Mouse (Mus musculus): ENCODE measurements around the gene Prrx1.

Prrx1 gene

DNA sequence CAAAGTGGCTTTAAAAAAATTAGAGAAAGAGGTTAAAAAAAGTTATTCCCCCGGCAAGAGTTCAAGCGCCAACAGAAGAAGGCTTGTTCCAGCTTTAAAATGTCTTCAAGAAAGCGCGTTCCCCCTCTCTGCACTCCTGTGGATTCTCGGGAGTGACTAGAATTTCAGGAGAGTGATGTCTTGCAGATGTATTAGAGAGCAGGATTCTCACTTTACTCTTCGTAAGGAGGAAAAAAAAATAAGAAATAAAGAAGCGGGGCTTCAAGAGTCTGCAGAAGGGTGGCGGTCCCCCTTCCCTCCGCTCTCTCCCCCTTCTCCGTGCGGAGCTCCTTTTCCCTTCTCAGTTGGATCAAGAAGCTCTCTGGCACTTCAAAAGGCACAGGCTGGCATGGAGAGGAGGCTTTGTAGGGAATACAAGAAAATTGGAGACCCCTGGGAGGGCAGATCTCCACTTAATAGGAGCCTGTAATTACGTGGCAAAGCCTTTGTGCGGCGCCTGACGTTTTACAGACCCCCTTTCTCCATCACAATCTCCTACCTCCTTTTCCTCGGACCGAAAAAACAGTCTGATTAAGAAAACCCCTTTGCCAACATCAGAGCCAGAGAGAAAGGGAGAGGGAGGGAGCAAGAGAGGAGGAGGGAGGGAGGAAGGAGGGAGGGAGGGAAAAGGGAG lies at the start of gene Prrx1:
Prrx1 (minus strand) TSS at position 610 of the 673 bp plus-strand sequence.
- no peaks in the 10 kb centered on the region for H3K36me3 ChIP-seq (ENCODE audit: control insufficient read depth, insufficient read depth, low read length, poor library complexity, severe bottlenecking)
- DNase-seq (ENCODE audit: low read depth, low spot score), result no peak
- peaks cover 4% of the 10 kb centered on the region for H3K27me3 ChIP-seq (ENCODE audit: control insufficient read depth, insufficient read depth, low read length, poor library complexity, severe bottlenecking)

DNA sequence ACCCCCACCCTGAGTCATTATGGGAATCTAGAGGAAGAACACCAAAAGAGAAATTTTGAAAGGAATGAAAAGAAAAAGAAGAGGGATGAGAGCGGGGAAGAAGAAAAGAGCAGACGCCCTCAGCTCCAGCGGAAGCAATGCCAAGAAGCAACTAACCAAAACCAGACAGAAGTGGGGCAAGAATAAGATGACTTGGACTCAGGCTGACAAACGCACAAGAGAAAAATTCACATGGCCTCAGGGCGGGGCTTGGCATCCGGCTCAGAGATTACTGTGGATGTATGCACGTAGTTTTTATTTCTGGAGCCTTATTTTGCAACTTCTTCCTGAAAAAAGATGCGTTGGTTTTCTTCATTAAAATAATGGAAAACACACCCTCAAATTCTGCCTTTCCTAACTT lies 48.7 kb upstream of the Prrx1 start:
- Histone ChIP-seq H3K36me3 (ENCODE audit: control insufficient read depth, insufficient read depth, low read length, poor library complexity, severe bottlenecking) (no peaks in the 10 kb centered on the region), H3K27me3 (ENCODE audit: control insufficient read depth, insufficient read depth, low read length, poor library complexity, severe bottlenecking) (no peaks in the 10 kb centered on the region)
- DNase-seq (ENCODE audit: low read depth, low spot score), result no peak

DNA sequence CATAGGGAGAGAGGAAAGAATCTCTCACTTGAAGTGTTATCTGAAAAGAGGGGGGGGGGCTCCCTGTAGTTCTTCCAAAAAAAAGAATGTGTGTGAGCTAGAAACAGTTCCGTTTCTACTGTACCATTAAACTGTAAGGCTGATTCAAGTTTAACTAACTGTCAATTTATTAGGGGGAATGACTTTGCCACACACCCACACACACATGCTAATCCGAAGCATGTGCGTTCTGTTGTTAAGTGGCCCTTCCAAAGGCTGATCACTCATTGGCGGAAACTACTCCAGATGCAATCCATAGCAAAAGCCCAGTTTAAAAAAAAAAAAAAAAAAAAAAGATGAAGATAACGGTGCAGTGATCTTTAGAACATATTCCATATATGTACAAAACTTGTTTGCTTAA lies 47.9 kb upstream of the Prrx1 start:
- Histone ChIP-seq H3K27me3 (ENCODE audit: control insufficient read depth, insufficient read depth, low read length, poor library complexity, severe bottlenecking) (no peaks in the 10 kb centered on the region), H3K36me3 (ENCODE audit: control insufficient read depth, insufficient read depth, low read length, poor library complexity, severe bottlenecking) (no peaks in the 10 kb centered on the region)
- no peak for DNase-seq (ENCODE audit: low read depth, low spot score)

DNA sequence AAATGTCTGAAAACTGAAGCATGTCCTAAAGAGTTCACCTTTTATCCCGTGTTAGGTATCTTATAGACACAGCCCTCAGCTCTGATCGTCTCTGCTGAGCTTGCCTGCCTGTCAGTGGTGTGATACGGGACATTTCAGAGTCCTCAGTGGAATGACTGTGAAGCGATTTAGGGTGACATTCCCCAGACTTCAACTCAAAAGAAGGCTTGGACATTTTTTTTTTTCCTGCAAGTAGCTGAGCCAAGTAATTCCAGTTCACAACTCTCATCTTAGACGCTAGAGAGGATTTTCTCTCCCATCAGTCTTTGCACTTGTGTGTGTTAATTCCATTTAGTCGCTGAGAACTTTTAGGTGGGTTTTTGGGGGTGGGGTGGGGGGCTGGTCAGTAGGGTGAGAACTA lies 47.3 kb upstream of the Prrx1 start:
- Histone ChIP-seq H3K36me3 (ENCODE audit: control insufficient read depth, insufficient read depth, low read length, poor library complexity, severe bottlenecking) (no peaks in the 10 kb centered on the region), H3K27me3 (ENCODE audit: control insufficient read depth, insufficient read depth, low read length, poor library complexity, severe bottlenecking) (no peaks in the 10 kb centered on the region)
- no peak for DNase-seq (ENCODE audit: low read depth, low spot score)

DNA sequence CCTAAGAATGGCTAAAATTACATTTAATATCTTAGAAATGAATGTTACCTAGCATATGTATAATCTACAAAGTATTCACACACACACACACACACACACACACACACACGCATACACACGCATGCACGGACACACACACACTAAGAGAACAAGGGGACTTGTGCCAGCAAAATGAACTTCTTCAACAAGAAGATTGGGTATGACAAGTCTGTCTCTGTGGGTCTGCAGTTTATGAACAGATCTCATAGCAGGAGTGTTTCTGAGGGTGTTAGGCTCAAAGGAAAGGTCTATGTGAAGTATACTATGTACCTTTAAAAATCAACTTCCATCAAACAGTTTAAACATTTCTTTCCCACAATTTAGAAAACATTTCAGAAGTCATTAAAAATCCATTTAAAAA lies 46.0 kb upstream of the Prrx1 start:
- H3K27me3 ChIP-seq (ENCODE audit: control insufficient read depth, insufficient read depth, low read length, poor library complexity, severe bottlenecking), result no peaks in the 10 kb centered on the region
- no peak for DNase-seq (ENCODE audit: low read depth, low spot score)
- H3K36me3 ChIP-seq (ENCODE audit: control insufficient read depth, insufficient read depth, low read length, poor library complexity, severe bottlenecking), result no peaks in the 10 kb centered on the region

DNA sequence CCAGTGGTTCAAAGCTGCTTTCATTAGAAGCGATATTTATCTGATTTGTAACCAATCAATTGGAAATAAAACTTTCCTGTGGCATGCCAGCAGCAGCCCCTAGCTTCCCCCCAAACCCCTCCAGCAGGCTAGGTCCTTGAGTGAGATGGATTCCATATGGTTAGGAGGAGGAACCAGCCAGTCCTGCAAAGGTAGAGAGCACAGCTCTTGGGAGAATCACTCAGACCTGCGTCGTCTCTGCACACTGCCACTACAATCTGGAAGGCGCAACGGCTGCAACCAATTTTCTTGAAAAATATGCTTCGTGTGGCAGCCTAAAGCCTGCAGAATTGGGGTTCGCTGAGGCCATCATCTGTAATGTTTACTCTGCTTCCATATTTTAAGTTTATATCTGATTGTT lies 44.7 kb upstream of the Prrx1 start:
- DNase-seq (ENCODE audit: low read depth, low spot score), result no peak
- Histone ChIP-seq H3K36me3 (ENCODE audit: control insufficient read depth, insufficient read depth, low read length, poor library complexity, severe bottlenecking) (no peaks in the 10 kb centered on the region), H3K27me3 (ENCODE audit: control insufficient read depth, insufficient read depth, low read length, poor library complexity, severe bottlenecking) (no peaks in the 10 kb centered on the region)

DNA sequence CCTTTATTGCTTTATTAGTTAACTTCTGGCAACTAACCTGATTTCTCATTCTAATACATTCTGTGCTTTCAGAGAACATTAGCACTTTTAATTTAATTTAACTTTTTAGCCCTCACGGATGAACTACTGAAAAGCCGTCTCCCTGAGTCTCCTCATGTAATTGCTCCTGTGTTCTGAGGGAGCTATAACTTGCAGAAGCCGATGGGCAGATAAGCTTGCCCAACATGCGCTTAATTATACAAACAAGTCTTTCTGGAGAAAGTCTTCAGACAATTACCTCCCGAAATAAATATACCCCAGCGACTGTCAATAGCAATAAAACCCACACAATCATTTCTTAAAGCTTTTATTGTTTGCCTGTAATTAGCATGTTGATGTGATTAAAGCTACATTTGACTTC lies 44.2 kb upstream of the Prrx1 start:
- H3K27me3 ChIP-seq (ENCODE audit: control insufficient read depth, insufficient read depth, low read length, poor library complexity, severe bottlenecking), result no peaks in the 10 kb centered on the region
- no peaks in the 10 kb centered on the region for H3K36me3 ChIP-seq (ENCODE audit: control insufficient read depth, insufficient read depth, low read length, poor library complexity, severe bottlenecking)
- no peak for DNase-seq (ENCODE audit: low read depth, low spot score)

DNA sequence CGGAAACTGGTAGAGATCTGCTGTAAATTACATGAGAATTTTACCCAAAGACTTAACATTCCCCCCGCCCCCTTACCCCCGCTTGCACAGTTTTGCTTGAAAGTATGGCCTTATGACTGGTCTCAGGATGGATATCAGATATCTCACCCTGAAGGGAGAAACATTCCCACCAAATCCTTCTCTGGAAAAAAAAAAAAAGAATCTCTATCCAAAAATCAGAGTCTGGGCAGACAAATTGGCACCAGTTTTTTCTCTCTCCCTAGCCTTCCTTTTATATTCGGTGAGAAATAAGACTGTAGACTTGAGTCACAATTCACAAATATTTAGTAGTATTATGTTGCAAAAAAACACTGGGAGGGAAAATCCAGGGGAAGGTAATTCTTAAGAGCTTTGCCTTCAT lies 42.7 kb upstream of the Prrx1 start:
- H3K27me3 ChIP-seq (ENCODE audit: control insufficient read depth, insufficient read depth, low read length, poor library complexity, severe bottlenecking), result no peaks in the 10 kb centered on the region
- no peak for DNase-seq (ENCODE audit: low read depth, low spot score)
- no peaks in the 10 kb centered on the region for H3K36me3 ChIP-seq (ENCODE audit: control insufficient read depth, insufficient read depth, low read length, poor library complexity, severe bottlenecking)

DNA sequence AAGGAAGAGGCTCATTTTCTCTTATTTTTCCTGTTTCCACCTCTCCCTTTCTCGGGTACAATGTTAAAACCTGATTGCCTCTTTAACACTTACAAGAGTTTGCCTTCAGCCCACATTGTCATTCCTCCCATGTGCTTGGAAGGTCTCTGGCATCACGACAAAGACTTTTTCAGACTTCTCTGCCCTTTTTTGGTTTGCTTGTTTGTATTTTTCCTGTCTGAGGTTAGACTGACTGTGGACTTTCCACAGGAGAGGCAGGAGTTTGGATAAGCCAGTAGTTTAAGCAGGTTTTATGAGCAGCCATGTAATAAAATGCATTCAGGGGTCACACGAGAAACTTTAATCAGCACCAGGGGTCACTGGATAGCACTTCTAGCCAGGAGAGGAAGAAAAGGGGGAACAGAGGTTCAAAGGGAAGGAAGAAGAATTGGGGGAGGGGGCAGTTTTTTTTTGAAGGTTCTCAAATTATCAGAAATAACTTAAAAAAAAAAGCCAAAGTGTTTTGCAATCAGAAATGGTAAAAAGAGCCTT lies 42.2 kb upstream of the Prrx1 start:
- DNase-seq (ENCODE audit: low read depth, low spot score), result no peak
- no peaks in the 10 kb centered on the region for H3K27me3 ChIP-seq (ENCODE audit: control insufficient read depth, insufficient read depth, low read length, poor library complexity, severe bottlenecking)
- H3K36me3 ChIP-seq (ENCODE audit: control insufficient read depth, insufficient read depth, low read length, poor library complexity, severe bottlenecking), result no peaks in the 10 kb centered on the region

DNA sequence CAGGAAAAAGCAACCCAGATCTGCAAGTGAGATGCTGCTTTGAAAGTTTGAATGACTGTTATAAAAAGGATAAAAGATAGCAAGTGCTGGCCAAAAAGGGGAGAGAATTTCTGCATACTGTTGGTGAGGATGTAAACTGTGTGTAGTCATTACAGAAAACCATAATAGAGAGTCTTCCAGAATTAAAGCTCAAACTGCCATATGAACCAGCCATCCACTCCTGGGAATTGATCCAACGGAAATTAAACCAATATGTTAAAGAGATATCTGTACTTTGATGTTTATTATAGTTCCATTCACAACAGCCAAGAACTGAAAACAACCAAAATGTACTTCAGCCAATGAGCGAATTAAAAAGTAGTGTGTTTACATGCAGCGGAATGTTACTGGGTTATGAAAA lies 37.5 kb upstream of the Prrx1 start:
- Histone ChIP-seq H3K36me3 (ENCODE audit: control insufficient read depth, insufficient read depth, low read length, poor library complexity, severe bottlenecking) (no peaks in the 10 kb centered on the region), H3K27me3 (ENCODE audit: control insufficient read depth, insufficient read depth, low read length, poor library complexity, severe bottlenecking) (no peaks in the 10 kb centered on the region)
- no peak for DNase-seq (ENCODE audit: low read depth, low spot score)

DNA sequence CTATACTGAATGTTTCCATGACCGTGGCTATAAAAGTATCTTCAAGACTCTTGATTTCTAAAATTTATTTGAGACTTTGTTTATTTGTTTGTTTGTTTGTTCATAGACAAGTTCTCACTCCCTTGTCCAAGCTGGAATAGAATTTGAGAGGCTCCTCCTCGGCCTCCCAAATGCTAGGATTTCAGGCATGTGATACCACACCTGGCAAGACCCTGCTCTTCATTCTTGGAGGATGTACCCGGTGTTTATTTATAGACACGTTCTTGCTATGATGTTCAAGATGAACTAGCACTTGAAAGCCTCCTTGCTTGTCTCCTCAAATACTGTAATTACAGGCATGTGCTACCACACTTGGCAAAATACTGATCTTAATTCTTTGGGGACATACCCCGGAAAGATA lies 32.0 kb upstream of the Prrx1 start:
- DNase-seq (ENCODE audit: low read depth, low spot score), result no peak
- Histone ChIP-seq H3K27me3 (ENCODE audit: control insufficient read depth, insufficient read depth, low read length, poor library complexity, severe bottlenecking) (no peaks in the 10 kb centered on the region), H3K36me3 (ENCODE audit: control insufficient read depth, insufficient read depth, low read length, poor library complexity, severe bottlenecking) (no peaks in the 10 kb centered on the region)

DNA sequence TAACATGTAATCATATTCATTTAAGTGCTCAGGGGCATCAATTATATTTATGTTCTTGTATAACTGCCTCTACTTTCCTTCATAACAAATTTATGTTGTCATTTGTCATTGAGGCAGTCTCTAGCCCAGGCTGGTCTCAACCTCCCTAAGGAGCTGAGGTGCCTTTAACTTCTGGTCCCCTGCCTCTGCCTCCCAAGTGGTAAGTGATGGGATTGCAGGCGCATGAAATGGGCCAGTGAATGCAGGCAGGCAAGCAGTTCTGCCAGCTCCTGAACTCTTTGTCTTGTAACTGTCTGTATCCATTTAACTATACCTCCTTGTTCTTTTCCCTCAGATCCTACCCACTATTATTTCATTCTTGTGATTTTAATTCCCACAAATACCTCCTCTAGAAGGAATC lies 31.4 kb upstream of the Prrx1 start:
- Histone ChIP-seq H3K36me3 (ENCODE audit: control insufficient read depth, insufficient read depth, low read length, poor library complexity, severe bottlenecking) (no peaks in the 10 kb centered on the region), H3K27me3 (ENCODE audit: control insufficient read depth, insufficient read depth, low read length, poor library complexity, severe bottlenecking) (no peaks in the 10 kb centered on the region)
- DNase-seq (ENCODE audit: low read depth, low spot score), result no peak

DNA sequence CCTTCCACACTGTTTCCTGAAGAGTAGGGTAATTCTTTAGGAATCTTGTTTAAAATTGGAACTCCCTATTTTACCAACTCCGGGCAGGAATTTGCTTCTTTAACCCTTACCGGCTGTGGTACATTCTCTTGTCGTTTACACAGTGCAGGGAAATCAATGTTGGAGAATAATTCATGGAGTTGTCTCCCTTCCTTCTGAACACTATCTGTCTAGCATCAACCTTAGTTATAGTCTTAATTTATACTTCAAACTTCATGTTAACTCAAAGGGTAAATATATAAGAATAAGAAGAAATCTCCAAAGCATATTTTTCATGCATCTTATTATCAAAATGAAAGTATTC lies 25.7 kb upstream of the Prrx1 start:
- DNase-seq (ENCODE audit: low read depth, low spot score), result no peak

DNA sequence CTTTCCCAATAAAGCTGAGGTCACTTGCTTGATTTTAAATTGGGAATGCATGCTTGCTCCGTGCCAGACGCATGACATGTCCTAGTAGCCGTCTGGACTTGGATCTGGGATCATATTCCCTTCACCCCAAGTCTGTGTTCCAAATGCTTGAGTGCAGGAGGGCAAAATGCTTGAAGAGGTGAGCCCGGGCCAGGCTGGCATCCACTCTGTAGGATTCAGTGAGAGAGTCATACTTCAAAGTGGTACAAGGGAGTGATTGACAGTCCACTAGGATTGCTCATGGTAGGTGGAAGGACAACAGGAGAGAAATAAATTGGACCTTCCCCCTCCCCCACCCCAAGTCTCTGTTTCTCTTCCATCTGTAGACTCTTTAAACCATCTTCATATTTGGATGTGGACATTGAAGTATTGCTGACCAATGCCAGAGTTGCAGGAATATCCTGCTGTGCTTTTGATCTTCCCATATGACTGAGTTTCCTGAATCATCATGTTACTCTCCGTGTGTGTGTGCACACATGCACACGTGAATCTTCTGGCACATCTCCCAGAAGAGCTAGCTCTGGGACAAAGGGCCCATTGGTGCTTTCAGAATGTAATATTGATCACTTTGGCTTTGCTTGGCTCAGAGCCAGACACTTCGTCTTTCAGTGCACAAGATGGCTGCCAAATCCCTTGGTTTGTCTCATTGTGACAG lies 25.2 kb upstream of the Prrx1 start:
- Histone ChIP-seq H3K36me3 (ENCODE audit: control insufficient read depth, insufficient read depth, low read length, poor library complexity, severe bottlenecking) (no peaks in the 10 kb centered on the region), H3K27me3 (ENCODE audit: control insufficient read depth, insufficient read depth, low read length, poor library complexity, severe bottlenecking) (no peaks in the 10 kb centered on the region)
- DNase-seq (ENCODE audit: low read depth, low spot score), result no peak

More for the DNA sequence above, 25.7 kb upstream of the Prrx1 start:
- no peaks in the 10 kb centered on the region for H3K36me3 ChIP-seq (ENCODE audit: control insufficient read depth, insufficient read depth, low read length, poor library complexity, severe bottlenecking)
- no peaks in the 10 kb centered on the region for H3K27me3 ChIP-seq (ENCODE audit: control insufficient read depth, insufficient read depth, low read length, poor library complexity, severe bottlenecking)

DNA sequence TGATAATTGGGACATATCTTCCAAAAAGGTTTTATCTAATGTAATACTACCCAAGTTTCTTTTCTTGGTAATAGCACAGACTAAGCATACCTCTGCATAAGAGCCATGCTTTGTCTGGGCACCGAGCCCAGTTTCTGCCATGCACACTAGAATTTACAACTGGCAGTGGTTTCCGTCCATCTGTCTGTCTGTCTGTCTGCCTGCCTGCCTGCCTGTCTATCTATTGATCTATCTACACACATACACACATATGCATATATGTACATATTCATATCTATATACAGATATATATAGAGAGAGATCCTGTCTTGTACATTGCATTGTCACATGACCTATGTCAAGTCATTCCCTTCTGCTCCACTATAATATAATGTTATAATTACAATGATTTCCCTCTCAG lies 24.3 kb upstream of the Prrx1 start:
- H3K36me3 ChIP-seq (ENCODE audit: control insufficient read depth, insufficient read depth, low read length, poor library complexity, severe bottlenecking), result no peaks in the 10 kb centered on the region
- DNase-seq (ENCODE audit: low read depth, low spot score), result no peak
- H3K27me3 ChIP-seq (ENCODE audit: control insufficient read depth, insufficient read depth, low read length, poor library complexity, severe bottlenecking), result no peaks in the 10 kb centered on the region

DNA sequence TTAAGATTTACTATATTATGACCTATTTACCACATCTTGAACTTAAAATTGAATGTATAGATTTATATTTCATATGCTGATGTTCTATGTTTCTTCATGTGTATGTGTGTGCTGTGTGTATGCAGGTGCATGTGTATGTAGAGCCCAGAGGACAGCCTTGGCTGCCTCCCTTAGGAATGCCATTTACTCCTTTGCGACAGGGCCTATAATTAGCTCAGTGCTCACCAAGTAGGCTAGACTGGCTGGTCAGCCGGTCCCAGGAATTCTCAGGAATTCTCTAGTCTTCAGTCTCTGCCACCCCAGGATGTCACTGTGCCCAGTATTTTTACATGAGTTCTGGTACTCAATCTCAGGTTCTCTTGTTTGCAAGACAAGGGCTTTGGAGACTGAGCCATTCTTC lies 13.8 kb upstream of the Prrx1 start:
- Histone ChIP-seq H3K27me3 (ENCODE audit: control insufficient read depth, insufficient read depth, low read length, poor library complexity, severe bottlenecking) (no peaks in the 10 kb centered on the region), H3K36me3 (ENCODE audit: control insufficient read depth, insufficient read depth, low read length, poor library complexity, severe bottlenecking) (no peaks in the 10 kb centered on the region)
- no peak for DNase-seq (ENCODE audit: low read depth, low spot score)
